Mouse (Mus musculus) cerebellum, adult 2 months (tissue): ENCODE data around the gene Olfr49.

ENCODE experiments used
- CTCF ChIP-seq: fragments of 200-500 bp; IDR thresholded peaks from 2 replicates; pipeline ENCODE4 v1.5.1; 2011; ENCODE audit warnings: low read depth, mild to moderate bottlenecking, control low read depth, low read length, moderate library complexity, borderline replicate concordance; ENCODE audit not compliant: insufficient read depth
- POLR2A ChIP-seq: fragments of 200-500 bp; IDR thresholded peaks from 2 replicates; pipeline ENCODE4 v1.6.1; 2011; ENCODE audit warnings: low read length, control low read depth, borderline replicate concordance; ENCODE audit not compliant: insufficient read depth

DNA sequence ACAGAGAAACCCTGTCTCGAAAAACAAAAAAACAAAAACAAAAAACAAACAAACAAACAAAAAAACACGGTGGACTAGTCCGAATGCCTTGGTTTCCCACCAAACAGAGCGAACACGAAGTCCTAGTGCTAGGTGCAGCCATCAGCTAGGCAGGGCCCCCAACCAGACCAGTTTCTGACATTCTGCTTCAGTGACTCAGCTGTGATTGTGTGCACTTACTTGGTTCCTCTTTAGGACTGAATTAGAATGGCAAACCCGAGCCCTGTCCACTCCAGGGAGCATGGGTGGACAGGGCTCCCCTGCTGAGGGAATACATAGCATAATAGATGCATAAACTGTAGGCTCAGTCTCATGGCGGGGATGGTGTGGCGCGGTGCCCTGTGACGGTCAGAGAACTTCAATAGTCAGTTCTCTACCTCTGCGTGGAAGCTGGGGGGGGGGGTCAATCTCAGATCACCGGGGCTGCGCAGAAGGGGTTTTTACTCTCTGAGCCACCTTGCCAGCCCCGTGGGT, 54.0 kb downstream of the Olfr49 start:
- TF ChIP-seq POLR2A: no peak
- no peak for TF ChIP-seq CTCF
